ENCODE assay signal across 9 mouse cellular contexts in the genomic region with DNA sequence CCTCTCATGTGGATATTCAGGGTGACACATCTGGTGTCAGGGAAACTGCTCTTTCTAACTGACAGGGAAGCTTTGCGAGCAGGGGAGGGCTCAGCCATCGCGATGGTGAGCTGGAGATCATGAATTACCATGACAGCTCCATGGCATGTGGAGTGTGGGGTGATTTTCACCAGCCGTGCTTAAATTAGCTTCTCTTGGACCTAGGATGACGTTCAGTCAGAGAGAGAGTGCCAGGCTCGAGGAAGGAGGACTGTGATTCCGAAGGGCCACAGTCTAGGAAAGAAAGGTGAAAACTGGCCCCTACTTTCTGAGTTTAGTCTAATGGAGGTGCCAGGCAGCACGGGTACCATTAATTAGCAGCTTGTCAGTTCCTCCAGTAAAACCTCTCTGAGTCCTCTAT.
DNase-seq lines count a peak whose midpoint lies in the region; ATAC-seq and TF ChIP-seq lines count a peak whose summit lies in the region.
"Had no signal": no experiment of that assay in that cellular context is flagged by ENCODE, and none has a peak within 500 bp of the region (broad histone marks: within the 10 kb centered on the region; RNA-seq: fewer than 3 reads in every experiment).

No protein-coding gene starts in this region.

- ATAC-seq in kidney, postnatal 0 days (replicated peaks; ENCODE audit: low FRiP score, low read depth) = no peak
- ATAC-seq in intestine, embryonic 16.5 days = no peak
- ATAC-seq in megakaryocyte progenitor cell, adult 5-6 weeks (replicated peaks; ENCODE audit: poor library complexity) = no peak

- H3K36me3 ChIP-seq in kidney, postnatal 0 days (ENCODE audit: insufficient read depth, low read length) = no peaks in the 10 kb centered on the region
- no peaks in the 10 kb centered on the region for H3K36me3 ChIP-seq in intestine, embryonic 16.5 days (ENCODE audit: control insufficient read depth, insufficient read depth, low read length)

- 25% methylated on average over 8 of the region's 8 CpGs for WGBS in kidney, postnatal 0 days
- 31% methylated on average over 8 of the region's 8 CpGs for WGBS in intestine, embryonic 16.5 days

- TF ChIP-seq CTCF in kidney, postnatal 0 days (IDR thresholded peaks at IDR 0.05; ENCODE audit: low read depth) = no peak

- no peak overlapping the region for H3K4me3 ChIP-seq in kidney, postnatal 0 days (replicated peaks; ENCODE audit: low read depth, low read length)
- H3K4me3 ChIP-seq in intestine, embryonic 16.5 days (ENCODE audit: low read length) = no peak overlapping the region
- H3K4me3 ChIP-seq: layer of hippocampus, adult 2 months had no signal

- H3K27me3 ChIP-seq in kidney, postnatal 0 days (ENCODE audit: insufficient read depth, low read length) = no peaks in the 10 kb centered on the region
- no peaks in the 10 kb centered on the region for H3K27me3 ChIP-seq in intestine, embryonic 16.5 days (replicated peaks; ENCODE audit: control insufficient read depth, insufficient read depth, low read length)

- H3K9me3 ChIP-seq in kidney, postnatal 0 days (replicated peaks; ENCODE audit: low read length) = no peaks in the 10 kb centered on the region
- no peaks in the 10 kb centered on the region for H3K9me3 ChIP-seq in intestine, embryonic 16.5 days (ENCODE audit: control insufficient read depth, low read length)

- no peak for DNase-seq in kidney, postnatal 0 days (ENCODE audit: low spot score)
- no peak for DNase-seq in kidney, postnatal 10 days
- peak; percentile 21 to 27 for DNase-seq in heart, adult 9 months (ENCODE audit: low spot score in 2 of 2)
- DNase-seq in retina, postnatal 1 day = peak; percentile 58
- no peak for DNase-seq in urinary bladder, postnatal 14 days (ENCODE audit: low spot score)
- DNase-seq in thymus, postnatal 25 days = no peak

- no peak overlapping the region for H3K9ac ChIP-seq in kidney, postnatal 0 days (ENCODE audit: low read depth, low read length)
- H3K9ac ChIP-seq in intestine, embryonic 16.5 days (ENCODE audit: low read depth, low read length) = no peak overlapping the region; the same call in 1 of the 2 replicates

- no peak overlapping the region for H3K27ac ChIP-seq in kidney, postnatal 0 days
- 0 out of 2 replicates have a peak overlapping the region, but pooled peaks have one; percentile 21 for H3K27ac ChIP-seq in intestine, embryonic 16.5 days (ENCODE audit: low read length)
- H3K27ac ChIP-seq: layer of hippocampus, adult 2 months had no signal

- 0 out of 2 replicates have a peak overlapping the region, but pooled peaks have one; percentile 25 for H3K4me2 ChIP-seq in kidney, postnatal 0 days (ENCODE audit: low read length)
- H3K4me2 ChIP-seq in intestine, embryonic 16.5 days (ENCODE audit: low read depth, low read length) = peak overlapping the region; percentile 30; the same call in 1 of the 2 replicates

- H3K4me1 ChIP-seq in kidney, postnatal 0 days (replicated peaks; ENCODE audit: insufficient read depth, low read length) = peaks cover 31% of the 10 kb centered on the region
- H3K4me1 ChIP-seq in intestine, embryonic 16.5 days (ENCODE audit: control insufficient read depth, insufficient read depth, low read length) = peaks cover 36% of the 10 kb centered on the region

Comparison
In these comparisons a context has a peak if more than half of its experiments do, and no peak if none do; other contexts are left out.
1. DNase-seq: peak in heart, adult 9 months (2 of 2) and retina, postnatal 1 day (single experiment); none in kidney, postnatal 0 days (single experiment), kidney, postnatal 10 days (single experiment), urinary bladder, postnatal 14 days (single experiment) and thymus, postnatal 25 days (single experiment).